Mouse (Mus musculus) ES-Bruce4 (cell line): ENCODE results near the gene Hist2h2aa2. TPM values are rescaled to one million over a fixed set of nuclear protein-coding genes. Genes with fewer than 3 reads are reported as not detected.
A peak's percentile ranks its signal among the peaks of the same experiment; 100 is the strongest.
"Not testable (repeated sequence)": the region's sequence is repeated elsewhere in the genome, so short reads cannot be mapped to it uniquely, and the experiment has no call there.

Experiments used
- H3K27ac ChIP-seq: 2 replicates; pipeline ENCODE4 v1.5.1; 2012; ENCODE audit warnings: low read length, inconsistent platforms; ENCODE audit not compliant: insufficient read depth
- H3K27me3 ChIP-seq: 2 replicates; pipeline ENCODE4 v1.6.1; 2012; ENCODE audit warnings: mild to moderate bottlenecking, low read length, inconsistent platforms; ENCODE audit not compliant: control insufficient read depth, poor library complexity, insufficient read depth, severe bottlenecking
- H3K36me3 ChIP-seq: 2 replicates; pipeline ENCODE4 v1.6.1; 2012; ENCODE audit warnings: inconsistent platforms, mild to moderate bottlenecking, low read length, moderate library complexity; ENCODE audit not compliant: control insufficient read depth, poor library complexity, insufficient read depth, severe bottlenecking
- H3K4me1 ChIP-seq: one replicate; pipeline ENCODE4 v1.8.1; 2011; ENCODE audit warnings: low read length; ENCODE audit not compliant: control insufficient read depth, insufficient read depth
- H3K4me3 ChIP-seq: 2 replicates; pipeline ENCODE4 v1.5.1; 2011; ENCODE audit warnings: low read depth, mild to moderate bottlenecking, low read length
- H3K9ac ChIP-seq: 2 replicates; pipeline ENCODE4 v1.6.1; 2012; ENCODE audit warnings: low read depth, mild to moderate bottlenecking, inconsistent platforms; ENCODE audit not compliant: poor library complexity, severe bottlenecking
- H3K9me3 ChIP-seq: replicated peaks from 2 replicates; pipeline ENCODE4 v1.6.1; 2012; ENCODE audit warnings: mild to moderate bottlenecking, low read length, inconsistent platforms; ENCODE audit not compliant: control insufficient read depth, poor library complexity, insufficient read depth, severe bottlenecking
- CTCF ChIP-seq: IDR thresholded peaks from one replicate; pipeline ENCODE4 v1.8.1; 2011; ENCODE audit warnings: low read depth, low read length
- EP300 ChIP-seq: IDR thresholded peaks from 2 replicates; pipeline ENCODE4 v1.6.1; 2011; ENCODE audit warnings: low read depth, low read length; ENCODE audit not compliant: insufficient read depth
- POLR2A ChIP-seq: IDR thresholded peaks from one replicate; pipeline ENCODE4 v1.8.1; 2011; ENCODE audit warnings: low read length; ENCODE audit not compliant: insufficient read depth
- polyA plus RNA-seq: library from polyadenylated mRNA; stranded (reverse); fragments of >200 nt; gene quantifications from 2 replicates; pipeline ENCODE4 v1.2.4, GENCODE M21; 2011; ENCODE audit warnings: low read depth; ENCODE audit not compliant: missing spikeins, insufficient read depth, insufficient read length

Hist2h2aa2 gene
- polyA plus RNA-seq, result 17.2 and 30.9 TPM in 2 replicates

DNA sequence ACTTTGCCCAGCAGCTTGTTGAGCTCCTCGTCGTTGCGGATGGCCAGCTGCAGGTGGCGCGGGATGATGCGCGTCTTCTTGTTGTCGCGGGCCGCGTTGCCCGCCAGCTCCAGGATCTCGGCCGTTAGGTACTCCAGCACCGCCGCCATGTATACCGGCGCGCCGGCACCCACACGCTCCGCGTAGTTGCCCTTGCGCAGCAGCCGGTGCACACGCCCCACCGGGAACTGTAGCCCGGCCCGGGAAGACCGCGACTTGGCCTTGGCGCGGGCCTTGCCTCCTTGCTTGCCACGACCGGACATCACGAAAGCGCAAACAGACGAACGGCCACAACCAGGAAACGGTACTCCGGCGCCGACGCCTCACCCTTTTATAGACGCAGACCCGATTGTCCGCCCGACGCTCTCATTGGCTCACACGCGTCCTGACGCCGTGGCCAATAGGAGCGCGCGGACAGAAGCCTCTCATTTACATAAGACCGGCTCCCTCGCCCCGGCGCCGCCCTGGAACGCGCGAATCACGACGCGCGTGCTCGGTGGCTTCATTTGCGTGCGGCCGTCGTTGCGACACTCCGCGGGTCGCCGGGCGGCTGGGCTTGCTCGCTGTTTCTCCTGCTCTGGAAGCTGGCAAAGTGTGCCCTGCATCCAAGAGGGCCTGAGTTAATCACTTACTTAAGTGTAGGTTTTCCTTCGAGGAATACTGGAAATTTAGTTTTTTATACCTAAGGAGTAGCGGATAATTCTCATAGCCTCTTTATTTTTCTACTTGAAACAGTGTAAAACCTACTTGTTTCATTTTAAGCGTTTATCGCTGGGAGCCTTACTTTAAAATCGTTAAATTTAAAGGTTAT is at the start of gene Hist2h2aa2:
TSS of gene Hist2h2aa2 (minus strand) at position 328 of the 850 bp plus-strand sequence.
- peak within 1 kb of the TSS; percentile 85 for H3K4me3 ChIP-seq
- not testable (repeated sequence) for H3K36me3 ChIP-seq, H3K27me3 ChIP-seq, H3K9me3 ChIP-seq, H3K4me1 ChIP-seq
- H3K9ac ChIP-seq, result peak within 1 kb of the TSS; percentile 94
- peak within 1 kb of the TSS; percentile 89 for H3K27ac ChIP-seq

GRCm38 (mm10) chr3:96289201-96289600 is 49.1 kb upstream of the Hist2h2aa2 start:
- Histone ChIP-seq H3K36me3 (no peaks in the 10 kb centered on the region), H3K27ac (no peak overlapping the region), H3K4me3 (no peak overlapping the region), H3K27me3 (no peaks in the 10 kb centered on the region), H3K9ac (no peak overlapping the region), H3K9me3 (no peaks in the 10 kb centered on the region), H3K4me1 (no peaks in the 10 kb centered on the region)
- TF ChIP-seq POLR2A, result no peak
- TF ChIP-seq CTCF, result no peak
- no peak for TF ChIP-seq EP300

DNA sequence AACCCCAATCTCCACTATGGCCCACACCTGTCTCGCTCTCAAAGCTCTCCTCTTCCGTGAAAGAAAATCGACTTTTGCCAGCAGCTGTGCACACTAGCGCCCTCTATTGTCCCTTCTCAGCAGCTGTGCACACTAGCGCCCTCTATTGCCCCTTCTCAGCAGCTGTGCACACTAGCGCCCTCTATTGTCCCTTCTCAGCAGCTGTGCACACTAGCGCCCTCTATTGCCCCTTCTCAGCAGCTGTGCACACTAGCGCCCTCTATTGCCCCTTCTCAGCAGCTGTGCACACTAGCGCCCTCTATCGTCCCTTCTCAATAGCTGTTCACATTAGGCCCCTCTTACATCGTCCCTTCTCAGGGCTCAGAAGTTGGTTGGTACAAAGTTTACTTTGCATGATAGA is 47.3 kb upstream of the Hist2h2aa2 start:
- H3K9ac ChIP-seq, H3K4me1 ChIP-seq, H3K27me3 ChIP-seq, H3K36me3 ChIP-seq, H3K4me3 ChIP-seq, H3K9me3 ChIP-seq, H3K27ac ChIP-seq: not testable (repeated sequence)
- TF ChIP-seq CTCF, result peak; percentile 81

- Histone ChIP-seq H3K4me1 (peaks cover 3% of the 10 kb centered on the region), H3K9ac (peak overlapping the region; percentile 20; the same call in 1 of the 2 replicates), H3K9me3 (no peaks in the 10 kb centered on the region), H3K4me3 (no peak overlapping the region), H3K27me3 (no peaks in the 10 kb centered on the region), H3K27ac (no peak overlapping the region), H3K36me3 (no peaks in the 10 kb centered on the region)
- TF ChIP-seq POLR2A, result no peak
- no peak for TF ChIP-seq EP300
- no peak for TF ChIP-seq CTCF
Observed at GRCm38 (mm10) chr3:96284457-96284856, 44.4 kb upstream of the Hist2h2aa2 start.

DNA sequence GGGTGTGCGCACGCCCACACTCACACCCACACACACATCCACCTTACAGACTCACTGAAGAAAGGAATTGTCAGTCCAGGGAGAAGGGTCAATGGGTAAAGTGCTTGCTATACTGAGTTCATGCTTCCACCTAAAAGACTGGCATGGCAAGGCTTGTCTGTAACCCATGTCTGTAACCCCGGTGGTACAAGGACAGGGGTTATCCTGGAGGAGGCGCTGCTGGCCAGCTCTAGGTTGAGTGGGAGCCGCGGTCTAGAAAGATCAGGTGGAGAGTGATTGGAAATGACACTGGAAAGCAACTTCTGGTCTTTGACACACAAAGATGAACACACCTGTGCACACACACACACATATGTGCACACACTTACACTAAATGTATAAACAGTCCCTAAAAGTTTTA is 40.6 kb upstream of the Hist2h2aa2 start:
- no peaks in the 10 kb centered on the region for H3K27me3 ChIP-seq
- H3K9me3 ChIP-seq, result no peaks in the 10 kb centered on the region
- H3K27ac ChIP-seq, result no peak overlapping the region
- no peak for TF ChIP-seq EP300
- no peak for TF ChIP-seq POLR2A
- TF ChIP-seq CTCF, result peak; percentile 66
- H3K36me3 ChIP-seq, result no peaks in the 10 kb centered on the region
- peaks cover 3% of the 10 kb centered on the region for H3K4me1 ChIP-seq
- no peak overlapping the region for H3K4me3 ChIP-seq
- H3K9ac ChIP-seq, result no peak overlapping the region

DNA sequence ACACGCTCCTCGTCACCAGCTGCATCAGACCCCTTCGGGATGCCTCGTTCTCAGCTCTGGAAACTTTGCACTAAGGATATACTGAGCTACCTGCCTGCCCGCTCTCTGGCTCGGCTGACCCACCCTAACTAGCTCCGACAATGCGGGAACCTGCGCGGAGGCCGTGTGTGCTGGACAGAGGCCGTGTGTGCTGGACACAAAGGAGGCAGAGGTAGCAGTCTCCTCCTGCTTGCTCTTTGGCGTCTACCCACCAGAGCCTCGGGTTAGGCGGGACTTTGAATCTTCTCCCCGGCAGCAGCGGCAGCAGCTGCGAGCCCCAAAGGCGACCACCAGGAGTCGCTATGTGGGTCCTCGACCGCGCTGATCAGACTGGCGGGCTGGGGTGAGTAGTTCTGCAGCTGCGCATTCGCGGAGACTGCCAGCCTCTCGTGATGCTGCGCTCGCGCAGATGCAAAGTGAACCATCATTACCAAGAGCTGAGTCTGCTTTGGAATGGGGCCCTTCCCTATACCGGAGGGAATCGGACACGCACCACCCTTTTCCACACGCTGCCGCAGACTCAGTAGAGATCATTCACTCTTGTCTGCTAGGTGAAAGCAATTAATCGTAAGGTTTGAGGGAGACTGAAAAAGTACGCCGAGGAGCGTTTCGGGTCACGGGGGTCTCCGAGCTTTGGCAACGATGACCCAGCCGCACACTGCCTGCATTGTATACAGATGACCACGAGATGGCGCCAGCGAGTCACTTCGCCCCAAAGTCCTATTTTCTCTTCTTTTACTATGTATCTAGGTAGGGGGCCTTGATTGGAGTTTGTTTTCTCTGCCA is 37.9 kb upstream of the Hist2h2aa2 start:
- no peaks in the 10 kb centered on the region for H3K4me1 ChIP-seq
- H3K9ac ChIP-seq, result peak overlapping the region; percentile 68
- no peaks in the 10 kb centered on the region for H3K9me3 ChIP-seq
- TF ChIP-seq POLR2A, result peak; percentile 70
- no peak for TF ChIP-seq EP300
- peak; percentile 84 for TF ChIP-seq CTCF
- peak overlapping the region; percentile 67 for H3K27ac ChIP-seq
- H3K27me3 ChIP-seq, result no peaks in the 10 kb centered on the region
- H3K4me3 ChIP-seq, result peak overlapping the region; percentile 83
- H3K36me3 ChIP-seq, result no peaks in the 10 kb centered on the region
